Mouse (Mus musculus): ENCODE data around the gene Plekhh3. TPM values are rescaled to one million over a fixed set of nuclear protein-coding genes. Genes with fewer than 3 reads are reported as not detected.

The Plekhh3 gene
- polyA plus RNA-seq, 1 experiment from 2014 or later: 28.7 TPM

GRCm38 (mm10) chr11:101143338-101144225 is 27.6 kb downstream of the Plekhh3 start:
- Histone ChIP-seq H3K9ac (0 out of 2 replicates have a peak overlapping the region, but pooled peaks have one; percentile 12), H3K4me2 (replicated peaks) (peak overlapping the region; percentile 54), H3K36me3 (no peaks in the 10 kb centered on the region), H3K27ac (replicated peaks) (no peak overlapping the region), H3K4me1 (peaks cover 17% of the 10 kb centered on the region), H3K27me3 (no peaks in the 10 kb centered on the region), H3K9me3 (replicated peaks) (no peaks in the 10 kb centered on the region), H3K4me3 (replicated peaks) (peak overlapping the region; percentile 33)
- 20% methylated on average over 19 of the region's 19 CpGs for WGBS
- no peak for ATAC-seq (ENCODE audit: insufficient number of reproducible peaks, low FRiP score, low TSS enrichment, low read depth)

GRCm38 (mm10) chr11:101142215-101142967 is 28.8 kb downstream of the Plekhh3 start:
- no peaks in the 10 kb centered on the region for H3K27me3 ChIP-seq
- H3K4me2 ChIP-seq (replicated peaks): no peak overlapping the region
- 87% methylated on average over 10 of the region's 10 CpGs for WGBS
- H3K9ac ChIP-seq: no peak overlapping the region
- H3K36me3 ChIP-seq: no peaks in the 10 kb centered on the region
- H3K9me3 ChIP-seq (replicated peaks): no peaks in the 10 kb centered on the region
- no peak overlapping the region for H3K4me3 ChIP-seq (replicated peaks)
- no peak overlapping the region for H3K27ac ChIP-seq (replicated peaks)
- ATAC-seq (ENCODE audit: insufficient number of reproducible peaks, low FRiP score, low TSS enrichment, low read depth): no peak
- H3K4me1 ChIP-seq: peaks cover 16% of the 10 kb centered on the region; the same call in 1 of the 2 replicates

- Histone ChIP-seq H3K4me2 (replicated peaks) (no peak overlapping the region), H3K9me3 (replicated peaks) (no peaks in the 10 kb centered on the region), H3K4me1 (peaks cover 16% of the 10 kb centered on the region; the same call in 1 of the 2 replicates), H3K9ac (no peak overlapping the region), H3K27me3 (no peaks in the 10 kb centered on the region), H3K36me3 (no peaks in the 10 kb centered on the region), H3K27ac (replicated peaks) (peak overlapping the region; percentile 39; the same call in 1 of the 2 replicates), H3K4me3 (replicated peaks) (no peak overlapping the region)
- ATAC-seq (ENCODE audit: insufficient number of reproducible peaks, low FRiP score, low TSS enrichment, low read depth): no peak
- WGBS: 83% methylated on average over 8 of the region's 8 CpGs
Measured at GRCm38 (mm10) chr11:101141088-101141487, 30.1 kb downstream of the Plekhh3 start.

- no peaks in the 10 kb centered on the region for H3K9me3 ChIP-seq (replicated peaks)
- no peaks in the 10 kb centered on the region for H3K36me3 ChIP-seq
- 30% methylated on average over 27 of the region's 27 CpGs for WGBS
- H3K27ac ChIP-seq (replicated peaks): peak overlapping the region; percentile 39; the same call in 1 of the 2 replicates
- H3K4me1 ChIP-seq: peaks cover 16% of the 10 kb centered on the region; the same call in 1 of the 2 replicates
- ATAC-seq (ENCODE audit: insufficient number of reproducible peaks, low FRiP score, low TSS enrichment, low read depth): peak; percentile 47; the same call in 1 of the 2 replicates
- H3K9ac ChIP-seq: no peak overlapping the region
- H3K4me2 ChIP-seq (replicated peaks): peak overlapping the region; percentile 49
- H3K27me3 ChIP-seq: no peaks in the 10 kb centered on the region
- H3K4me3 ChIP-seq (replicated peaks): peak overlapping the region; percentile 28
Measured at GRCm38 (mm10) chr11:101140164-101140819, 30.9 kb downstream of the Plekhh3 start.

GRCm38 (mm10) chr11:101138536-101139181 is 32.5 kb downstream of the Plekhh3 start:
- WGBS: 25% methylated on average over 15 of the region's 15 CpGs
- H3K4me2 ChIP-seq (replicated peaks): peak overlapping the region; percentile 21; the same call in 1 of the 2 replicates
- H3K9me3 ChIP-seq (replicated peaks): no peaks in the 10 kb centered on the region
- no peak overlapping the region for H3K4me3 ChIP-seq (replicated peaks)
- no peaks in the 10 kb centered on the region for H3K27me3 ChIP-seq
- H3K4me1 ChIP-seq: peaks cover 12% of the 10 kb centered on the region; the same call in 1 of the 2 replicates
- no peak for ATAC-seq (ENCODE audit: insufficient number of reproducible peaks, low FRiP score, low TSS enrichment, low read depth)
- no peaks in the 10 kb centered on the region for H3K36me3 ChIP-seq
- no peak overlapping the region for H3K9ac ChIP-seq
- H3K27ac ChIP-seq (replicated peaks): 0 out of 2 replicates have a peak overlapping the region, but pooled peaks have one; percentile 45

GRCm38 (mm10) chr11:101137000-101137399 is 34.2 kb downstream of the Plekhh3 start:
- H3K4me2 ChIP-seq (replicated peaks): no peak overlapping the region
- ATAC-seq (ENCODE audit: insufficient number of reproducible peaks, low FRiP score, low TSS enrichment, low read depth): no peak
- no peak overlapping the region for H3K4me3 ChIP-seq (replicated peaks)
- no peaks in the 10 kb centered on the region for H3K36me3 ChIP-seq
- WGBS: 77% methylated on average over 7 of the region's 7 CpGs
- H3K27ac ChIP-seq (replicated peaks): no peak overlapping the region
- 0 out of 2 replicates have a peak, but pooled peaks cover 9% of the 10 kb centered on the region for H3K4me1 ChIP-seq
- no peaks in the 10 kb centered on the region for H3K27me3 ChIP-seq
- H3K9ac ChIP-seq: no peak overlapping the region
- H3K9me3 ChIP-seq (replicated peaks): no peaks in the 10 kb centered on the region

GRCm38 (mm10) chr11:101134217-101134865 is 36.8 kb downstream of the Plekhh3 start:
- no peak overlapping the region for H3K9ac ChIP-seq
- H3K27me3 ChIP-seq: no peaks in the 10 kb centered on the region
- H3K9me3 ChIP-seq (replicated peaks): no peaks in the 10 kb centered on the region
- ATAC-seq (ENCODE audit: insufficient number of reproducible peaks, low FRiP score, low TSS enrichment, low read depth): no peak
- no peak overlapping the region for H3K4me2 ChIP-seq (replicated peaks)
- no peaks in the 10 kb centered on the region for H3K36me3 ChIP-seq
- WGBS: 79% methylated on average over 13 of the region's 13 CpGs
- H3K4me3 ChIP-seq (replicated peaks): no peak overlapping the region
- 0 out of 2 replicates have a peak, but pooled peaks cover 4% of the 10 kb centered on the region for H3K4me1 ChIP-seq
- H3K27ac ChIP-seq (replicated peaks): no peak overlapping the region

GRCm38 (mm10) chr11:101133037-101133436 is 38.1 kb downstream of the Plekhh3 start:
- Histone ChIP-seq H3K27ac (replicated peaks) (no peak overlapping the region), H3K4me2 (replicated peaks) (no peak overlapping the region), H3K4me1 (no peaks in the 10 kb centered on the region), H3K9me3 (replicated peaks) (no peaks in the 10 kb centered on the region), H3K36me3 (no peaks in the 10 kb centered on the region), H3K27me3 (no peaks in the 10 kb centered on the region), H3K4me3 (replicated peaks) (no peak overlapping the region), H3K9ac (no peak overlapping the region)
- 67% methylated on average over 12 of the region's 12 CpGs for WGBS
- no peak for ATAC-seq (ENCODE audit: insufficient number of reproducible peaks, low FRiP score, low TSS enrichment, low read depth)

GRCm38 (mm10) chr11:101131701-101132100 is 39.5 kb downstream of the Plekhh3 start:
- no peaks in the 10 kb centered on the region for H3K4me1 ChIP-seq
- ATAC-seq (ENCODE audit: insufficient number of reproducible peaks, low FRiP score, low TSS enrichment, low read depth): no peak
- 0 out of 2 replicates have a peak, but pooled peaks cover under 1% of the 10 kb centered on the region for H3K9me3 ChIP-seq (replicated peaks)
- no peak overlapping the region for H3K27ac ChIP-seq (replicated peaks)
- no peak overlapping the region for H3K9ac ChIP-seq
- peaks cover 7% of the 10 kb centered on the region for H3K36me3 ChIP-seq
- no peaks in the 10 kb centered on the region for H3K27me3 ChIP-seq
- WGBS: 84% methylated on average over 6 of the region's 6 CpGs
- no peak overlapping the region for H3K4me2 ChIP-seq (replicated peaks)
- H3K4me3 ChIP-seq (replicated peaks): no peak overlapping the region

GRCm38 (mm10) chr11:101131187-101131586 is 40.0 kb downstream of the Plekhh3 start:
- H3K27ac ChIP-seq (replicated peaks): no peak overlapping the region
- whole genome bisulfite sequencing: 82% methylated on average over 2 of the region's 2 CpGs
- H3K4me3 ChIP-seq (replicated peaks): no peak overlapping the region
- H3K4me1 ChIP-seq: no peaks in the 10 kb centered on the region
- no peak overlapping the region for H3K9ac ChIP-seq
- no peak for ATAC-seq (ENCODE audit: insufficient number of reproducible peaks, low FRiP score, low TSS enrichment, low read depth)
- no peaks in the 10 kb centered on the region for H3K27me3 ChIP-seq
- H3K4me2 ChIP-seq (replicated peaks): no peak overlapping the region
- peaks cover 5% of the 10 kb centered on the region; the same call in 1 of the 2 replicates for H3K9me3 ChIP-seq (replicated peaks)
- H3K36me3 ChIP-seq: peaks cover 12% of the 10 kb centered on the region
